Mouse (Mus musculus) layer of hippocampus, adult 2 months (tissue): ENCODE measurements around the gene Pcsk4. TPM values are rescaled to one million over a fixed set of nuclear protein-coding genes. Genes with fewer than 3 reads are reported as not detected.

Experiments
- DNase-seq, 2 experiments: peaks; one replicate each; pipeline ENCODE4 v3.0.0; 2022; ENCODE audit warnings: low spot score in 2 of 2
- H3K27ac ChIP-seq: fragments of 200-600 bp; 2 replicates; pipeline ENCODE4 v1.8.1; 2022
- H3K4me3 ChIP-seq: fragments of 200-600 bp; 2 replicates; pipeline ENCODE4 v1.8.1; 2022; ENCODE audit warnings: mild to moderate bottlenecking
- CTCF ChIP-seq: fragments of 200-600 bp; conservative IDR thresholded peaks from 2 replicates; pipeline ENCODE4 v1.8.1; 2022; ENCODE audit warnings: antibody characterized with exemption, mild to moderate bottlenecking, moderate library complexity
- total RNA-seq, 2 experiments: library from RNA; stranded (reverse); gene quantifications; 2 replicates each; pipeline ENCODE4 v1.2.3; 2021

Gene Pcsk4
- total RNA-seq, 2 experiments from 2014 or later: 2.8 to 3.2 TPM

- peak overlapping the region; percentile 98 for H3K27ac ChIP-seq
- peak overlapping the region; percentile 80 for H3K4me3 ChIP-seq
- 0 out of 2 replicates have a peak, but pooled peaks have one; percentile 5 for TF ChIP-seq CTCF
- peak; percentile 92 to 94 for DNase-seq
Observed at GRCm38 (mm10) chr10:80298571-80299281, 30.6 kb downstream of the Pcsk4 start.

GRCm38 (mm10) chr10:80297526-80298133, 31.7 kb downstream of the Pcsk4 start:
- Histone ChIP-seq H3K27ac (peak overlapping the region; percentile 87), H3K4me3 (peak overlapping the region; percentile 8)
- no peak for TF ChIP-seq CTCF
- DNase-seq: no peak

- DNase-seq: no peak
- Histone ChIP-seq H3K27ac (peak overlapping the region; percentile 87), H3K4me3 (peak overlapping the region; percentile 75)
- TF ChIP-seq CTCF: no peak
Observed at GRCm38 (mm10) chr10:80296824-80297223, 32.5 kb downstream of the Pcsk4 start.

GRCm38 (mm10) chr10:80295618-80296425, 33.5 kb downstream of the Pcsk4 start, which contains the start of gene Apc2:
TSS of gene Apc2 (plus strand) at chr10:80295977.
- DNase-seq: peak; percentile 75 to 83
- H3K27ac ChIP-seq: peak within 1 kb of the TSS; percentile 87
- TF ChIP-seq CTCF: peak; percentile 87

GRCm38 (mm10) chr10:80294788-80295303, 34.5 kb downstream of the Pcsk4 start:
- DNase-seq: no peak
- TF ChIP-seq CTCF: no peak
- peak overlapping the region; percentile 87 for H3K27ac ChIP-seq
- no peak overlapping the region for H3K4me3 ChIP-seq

More at GRCm38 (mm10) chr10:80295618-80296425, 33.5 kb downstream of the Pcsk4 start, which contains the start of gene Apc2:
- peak within 1 kb of the TSS; percentile 75 for H3K4me3 ChIP-seq

GRCm38 (mm10) chr10:80294311-80294710, 35.0 kb downstream of the Pcsk4 start:
- no peak for TF ChIP-seq CTCF
- H3K27ac ChIP-seq: no peak overlapping the region; the same call in 1 of the 2 replicates
- no peak for DNase-seq
- H3K4me3 ChIP-seq: no peak overlapping the region

- DNase-seq: no peak
- peak; percentile 30 for TF ChIP-seq CTCF
- Histone ChIP-seq H3K27ac (peak overlapping the region; percentile 96), H3K4me3 (peak overlapping the region; percentile 97)
Observed at GRCm38 (mm10) chr10:80293325-80293724, 36.0 kb downstream of the Pcsk4 start.

- peak; percentile 93 for DNase-seq
- peak; percentile 80 for TF ChIP-seq CTCF
- Histone ChIP-seq H3K27ac (peak within 1 kb of the TSS; percentile 96), H3K4me3 (peak within 1 kb of the TSS; percentile 97)
Observed at GRCm38 (mm10) chr10:80292251-80293146, 36.8 kb downstream of the Pcsk4 start, which contains the start of gene Rps15. TSS of gene Rps15 (plus strand) at chr10:80292453.

GRCm38 (mm10) chr10:80288657-80289056, 40.6 kb downstream of the Pcsk4 start:
- TF ChIP-seq CTCF: peak; percentile 57
- H3K4me3 ChIP-seq: no peak overlapping the region
- no peak overlapping the region for H3K27ac ChIP-seq
- DNase-seq: no peak

- no peak for DNase-seq
- Histone ChIP-seq H3K27ac (no peak overlapping the region), H3K4me3 (no peak overlapping the region)
- TF ChIP-seq CTCF: no peak
Observed at GRCm38 (mm10) chr10:80288097-80288496, 41.2 kb downstream of the Pcsk4 start.

GRCm38 (mm10) chr10:80285222-80286070, 43.9 kb downstream of the Pcsk4 start:
- H3K4me3 ChIP-seq: no peak overlapping the region
- no peak overlapping the region for H3K27ac ChIP-seq
- no peak for TF ChIP-seq CTCF
- no peak for DNase-seq
